8 mouse cellular contexts compared by ENCODE assay signal in genomic region chr1:74759773-74760172, GRCm38 (mm10). TPM values are rescaled to one million over a fixed set of nuclear protein-coding genes. Genes with fewer than 3 reads are reported as not detected.
DNase-seq lines count a peak whose midpoint lies in the region; ATAC-seq and TF ChIP-seq lines count a peak whose summit lies in the region.

No protein-coding gene starts in this region.

- H3K4me2 ChIP-seq in hindbrain, embryonic 14.5 days (replicated peaks): no peak overlapping the region
- H3K4me2 ChIP-seq in hindbrain, embryonic 16.5 days (ENCODE audit: low read length): no peak overlapping the region
- H3K4me2 ChIP-seq in lung, embryonic 14.5 days: no peak overlapping the region

- no peaks in the 10 kb centered on the region for H3K36me3 ChIP-seq in hindbrain, embryonic 14.5 days (replicated peaks; ENCODE audit: control insufficient read depth, insufficient read depth)
- H3K36me3 ChIP-seq in hindbrain, embryonic 16.5 days (ENCODE audit: control insufficient read depth, insufficient read depth, low read length): no peaks in the 10 kb centered on the region
- no peaks in the 10 kb centered on the region for H3K36me3 ChIP-seq in E14TG2a.4 (ENCODE audit: insufficient read depth, low read length)
- H3K36me3 ChIP-seq in lung, embryonic 14.5 days (ENCODE audit: insufficient read depth): no peaks in the 10 kb centered on the region

- no peak overlapping the region for H3K4me3 ChIP-seq in hindbrain, embryonic 14.5 days (replicated peaks; ENCODE audit: low read length)
- H3K4me3 ChIP-seq in hindbrain, embryonic 16.5 days (ENCODE audit: low read length): no peak overlapping the region
- H3K4me3 ChIP-seq in E14TG2a.4 (replicated peaks; ENCODE audit: low read length): no peak overlapping the region
- no peak overlapping the region for H3K4me3 ChIP-seq in lung, embryonic 14.5 days (ENCODE audit: low read depth, low read length)

- TF ChIP-seq CTCF in E14TG2a.4 (conservative IDR thresholded peaks at IDR 0.05; ENCODE audit: low read length): peak; percentile 55
- peak; percentile 74 for TF ChIP-seq CTCF in lung, embryonic 14.5 days (IDR thresholded peaks at IDR 0.05; ENCODE audit: low read depth)

- DNase-seq in hindbrain, embryonic 14.5 days (ENCODE audit: low spot score): peak; percentile 56
- peak; percentile 72 for DNase-seq in ZHBTc4 (ENCODE audit: low read depth, low spot score)
- peak; percentile 35 to 60 for DNase-seq in heart, postnatal 14 days
- DNase-seq in lung, embryonic 14.5 days: peak; percentile 81
- DNase-seq in ovary, postnatal 10 days (ENCODE audit: low spot score): no peak
- DNase-seq in gastrocnemius, postnatal 14 days: no peak

- ATAC-seq in hindbrain, embryonic 14.5 days (ENCODE audit: low FRiP score): no peak
- no peak for ATAC-seq in hindbrain, embryonic 16.5 days
- ATAC-seq in lung, embryonic 14.5 days (ENCODE audit: insufficient read depth): peak; percentile 52; the same call in 1 of the 2 replicates

- 0 out of 2 replicates have a peak, but pooled peaks cover 19% of the 10 kb centered on the region for H3K27me3 ChIP-seq in hindbrain, embryonic 14.5 days (ENCODE audit: control insufficient read depth, insufficient read depth, low read length)
- H3K27me3 ChIP-seq in hindbrain, embryonic 16.5 days (replicated peaks; ENCODE audit: control insufficient read depth, insufficient read depth, low read length): peaks cover 8% of the 10 kb centered on the region
- peaks cover 28% of the 10 kb centered on the region for H3K27me3 ChIP-seq in E14TG2a.4 (ENCODE audit: insufficient read depth, low read length)
- H3K27me3 ChIP-seq in lung, embryonic 14.5 days (ENCODE audit: insufficient read depth, low read length): no peaks in the 10 kb centered on the region

- H3K9ac ChIP-seq in hindbrain, embryonic 14.5 days: no peak overlapping the region
- H3K9ac ChIP-seq in hindbrain, embryonic 16.5 days (ENCODE audit: low read depth, low read length): no peak overlapping the region
- H3K9ac ChIP-seq in lung, embryonic 14.5 days: no peak overlapping the region

- H3K9me3 ChIP-seq in hindbrain, embryonic 14.5 days (ENCODE audit: control insufficient read depth, low read length): no peaks in the 10 kb centered on the region
- H3K9me3 ChIP-seq in hindbrain, embryonic 16.5 days (ENCODE audit: control insufficient read depth, low read length): no peaks in the 10 kb centered on the region
- no peaks in the 10 kb centered on the region for H3K9me3 ChIP-seq in E14TG2a.4 (ENCODE audit: low read length)
- no peaks in the 10 kb centered on the region for H3K9me3 ChIP-seq in lung, embryonic 14.5 days (ENCODE audit: low read depth, low read length)

- H3K27ac ChIP-seq in hindbrain, embryonic 14.5 days: no peak overlapping the region
- H3K27ac ChIP-seq in hindbrain, embryonic 16.5 days (ENCODE audit: low read depth, low read length): no peak overlapping the region
- no peak overlapping the region for H3K27ac ChIP-seq in lung, embryonic 14.5 days (ENCODE audit: low read depth)

- WGBS in hindbrain, embryonic 14.5 days: 36% methylated on average over 4 of the region's 4 CpGs
- 20% methylated on average over 4 of the region's 4 CpGs for WGBS in hindbrain, embryonic 16.5 days
- 21% methylated on average over 4 of the region's 4 CpGs for WGBS in lung, embryonic 14.5 days

- intact Hi-C loops in heart, postnatal 14 days (cut with DNase I): loop anchor here (2.0 to 10.0 kb wide), 4 partner anchors 47 to 299 kb away; partner anchors contain the start of genes Cyp27a1, Rnf25 and Stk36
- intact Hi-C loops in gastrocnemius, postnatal 14 days (cut with DNase I; ENCODE audit: low total_unique reads): no loop called here

- no peaks in the 10 kb centered on the region for H3K4me1 ChIP-seq in hindbrain, embryonic 14.5 days (replicated peaks; ENCODE audit: control insufficient read depth, insufficient read depth, low read length)
- H3K4me1 ChIP-seq in hindbrain, embryonic 16.5 days (ENCODE audit: control insufficient read depth, insufficient read depth, low read depth, low read length): no peaks in the 10 kb centered on the region
- H3K4me1 ChIP-seq in E14TG2a.4 (replicated peaks; ENCODE audit: low read depth, low read length): peaks cover 1% of the 10 kb centered on the region; the same call in 1 of the 2 replicates
- H3K4me1 ChIP-seq in lung, embryonic 14.5 days (ENCODE audit: insufficient read depth): no peaks in the 10 kb centered on the region

RNA-seq across cellular contexts. Expression of gene Prkag3, which starts 10.8 kb away (rescaled TPM):
- not detected in 2 replicates for polyA plus RNA-seq in hindbrain, embryonic 14.5 days (2014; fragmentation: Nextera tagmentation; extraction: Ambion mirVana)
- polyA plus RNA-seq in hindbrain, embryonic 16.5 days (2015; fragmentation: Nextera tagmentation; extraction: Ambion mirVana): 0.13 and 0.36 TPM in 2 replicates
- total RNA-seq in heart, postnatal 14 days (2021): 1 to 10 TPM; 1.2 TPM
- 0.12 and 0.29 TPM in 2 replicates for polyA plus RNA-seq in lung, embryonic 14.5 days (2014; fragmentation: Nextera tagmentation; extraction: Ambion mirVana)
- 100 to 1,000 TPM in 1 of 2 experiments, 10 to 100 TPM in 1; 76.2 to 109 TPM for total RNA-seq in gastrocnemius, postnatal 14 days (2021)

RNA-seq across cellular contexts. Expression of gene Wnt6, which starts 11.9 kb away (rescaled TPM):
- polyA plus RNA-seq in hindbrain, embryonic 14.5 days (2014; fragmentation: Nextera tagmentation; extraction: Ambion mirVana): 4.4 TPM in 2 replicates
- polyA plus RNA-seq in hindbrain, embryonic 16.5 days (2015; fragmentation: Nextera tagmentation; extraction: Ambion mirVana): 4.9 and 6.1 TPM in 2 replicates
- under 1 TPM; 0.17 to 0.67 TPM for total RNA-seq in heart, postnatal 14 days (2021)
- 0.53 and 0.57 TPM in 2 replicates for polyA plus RNA-seq in lung, embryonic 14.5 days (2014; fragmentation: Nextera tagmentation; extraction: Ambion mirVana)
- 1 to 10 TPM in 1 of 2 experiments, under 1 TPM in 1; 0.49 to 1.7 TPM for total RNA-seq in gastrocnemius, postnatal 14 days (2021)

RNA-seq across cellular contexts. Expression of gene Wnt10a, which starts 31.5 kb away (rescaled TPM):
- polyA plus RNA-seq in hindbrain, embryonic 14.5 days (2014; fragmentation: Nextera tagmentation; extraction: Ambion mirVana): 0.13 and 0.21 TPM in 2 replicates
- polyA plus RNA-seq in hindbrain, embryonic 16.5 days (2015; fragmentation: Nextera tagmentation; extraction: Ambion mirVana): 0.40 TPM in 2 replicates
- not detected for total RNA-seq in heart, postnatal 14 days (2021)
- not detected in 2 replicates for polyA plus RNA-seq in lung, embryonic 14.5 days (2014; fragmentation: Nextera tagmentation; extraction: Ambion mirVana)
- under 1 TPM in 1 of 2 experiments, not detected in 1; 0.10 TPM for total RNA-seq in gastrocnemius, postnatal 14 days (2021)

RNA-seq across cellular contexts. Expression of gene Cyp27a1, which starts 46.4 kb away (rescaled TPM):
- 1.9 and 3.2 TPM in 2 replicates for polyA plus RNA-seq in hindbrain, embryonic 14.5 days (2014; fragmentation: Nextera tagmentation; extraction: Ambion mirVana)
- polyA plus RNA-seq in hindbrain, embryonic 16.5 days (2015; fragmentation: Nextera tagmentation; extraction: Ambion mirVana): 2.4 and 3.5 TPM in 2 replicates
- 10 to 100 TPM; 10.4 to 17.1 TPM for total RNA-seq in heart, postnatal 14 days (2021)
- polyA plus RNA-seq in lung, embryonic 14.5 days (2014; fragmentation: Nextera tagmentation; extraction: Ambion mirVana): 1.9 and 2.2 TPM in 2 replicates
- 10 to 100 TPM in 1 of 2 experiments, 1 to 10 TPM in 1; 9.9 to 22.2 TPM for total RNA-seq in gastrocnemius, postnatal 14 days (2021)

Comparison
In these comparisons a context has a peak if more than half of its experiments do, and no peak if none do; other contexts are left out.
1. DNase-seq: peak in hindbrain, embryonic 14.5 days (single experiment), ZHBTc4 (single experiment), heart, postnatal 14 days (2 of 2) and lung, embryonic 14.5 days (single experiment); none in ovary, postnatal 10 days (single experiment) and gastrocnemius, postnatal 14 days (single experiment).